Mouse (Mus musculus): ENCODE measurements around the gene Cldn10. TPM values are rescaled to one million over a fixed set of nuclear protein-coding genes. Genes with fewer than 3 reads are reported as not detected.

Gene Cldn10
- polyA plus RNA-seq, 1 experiment from 2014 or later: 60.4 TPM

GRCm38 (mm10) chr14:118874126-118874525, 86.4 kb downstream of the Cldn10 start:
- no peak overlapping the region for H3K4me2 ChIP-seq (ENCODE audit: low read depth, low read length)
- no peak overlapping the region for H3K9ac ChIP-seq (ENCODE audit: low read length)
- no peaks in the 10 kb centered on the region for H3K36me3 ChIP-seq (ENCODE audit: control insufficient read depth, insufficient read depth, low read length)
- ATAC-seq (ENCODE audit: insufficient read depth, low FRiP score): no peak
- no peak overlapping the region for H3K27ac ChIP-seq (ENCODE audit: low read length)
- H3K4me3 ChIP-seq (replicated peaks; ENCODE audit: low read length): no peak overlapping the region
- H3K4me1 ChIP-seq (ENCODE audit: control insufficient read depth, insufficient read depth, low read length): no peaks in the 10 kb centered on the region
- no peaks in the 10 kb centered on the region for H3K27me3 ChIP-seq (ENCODE audit: control insufficient read depth, insufficient read depth, low read length)
- H3K9me3 ChIP-seq (replicated peaks; ENCODE audit: control insufficient read depth, low read length): no peaks in the 10 kb centered on the region
- WGBS: 86% methylated on average over 4 of the region's 4 CpGs

- no peak for ATAC-seq (ENCODE audit: insufficient read depth, low FRiP score)
- WGBS: 70% methylated on average over 10 of the region's 10 CpGs
- H3K9me3 ChIP-seq (replicated peaks; ENCODE audit: control insufficient read depth, low read length): no peaks in the 10 kb centered on the region
- no peaks in the 10 kb centered on the region for H3K4me1 ChIP-seq (ENCODE audit: control insufficient read depth, insufficient read depth, low read length)
- no peak overlapping the region for H3K4me2 ChIP-seq (ENCODE audit: low read depth, low read length)
- no peaks in the 10 kb centered on the region for H3K36me3 ChIP-seq (ENCODE audit: control insufficient read depth, insufficient read depth, low read length)
- H3K27ac ChIP-seq (ENCODE audit: low read length): no peak overlapping the region
- no peak overlapping the region for H3K4me3 ChIP-seq (replicated peaks; ENCODE audit: low read length)
- H3K27me3 ChIP-seq (ENCODE audit: control insufficient read depth, insufficient read depth, low read length): no peaks in the 10 kb centered on the region
- no peak overlapping the region for H3K9ac ChIP-seq (ENCODE audit: low read length)
Measured at GRCm38 (mm10) chr14:118874786-118875415, 87.2 kb downstream of the Cldn10 start.

GRCm38 (mm10) chr14:118878346-118878910, 90.7 kb downstream of the Cldn10 start:
- no peak for ATAC-seq (ENCODE audit: insufficient read depth, low FRiP score)

GRCm38 (mm10) chr14:118880696-118881095, 93.0 kb downstream of the Cldn10 start:
- H3K9ac ChIP-seq (ENCODE audit: low read length): no peak overlapping the region
- no peak for ATAC-seq (ENCODE audit: insufficient read depth, low FRiP score)
- H3K9me3 ChIP-seq (replicated peaks; ENCODE audit: control insufficient read depth, low read length): no peaks in the 10 kb centered on the region
- H3K36me3 ChIP-seq (ENCODE audit: control insufficient read depth, insufficient read depth, low read length): no peaks in the 10 kb centered on the region; the same call in 1 of the 2 replicates
- H3K4me3 ChIP-seq (replicated peaks; ENCODE audit: low read length): no peak overlapping the region
- no peak overlapping the region for H3K27ac ChIP-seq (ENCODE audit: low read length)
- no peak overlapping the region for H3K4me2 ChIP-seq (ENCODE audit: low read depth, low read length)
- H3K4me1 ChIP-seq (ENCODE audit: control insufficient read depth, insufficient read depth, low read length): no peaks in the 10 kb centered on the region
- no peaks in the 10 kb centered on the region for H3K27me3 ChIP-seq (ENCODE audit: control insufficient read depth, insufficient read depth, low read length)
- WGBS: 63% methylated on average over 10 of the region's 10 CpGs

More at GRCm38 (mm10) chr14:118878346-118878910, 90.7 kb downstream of the Cldn10 start:
- Histone ChIP-seq H3K4me3 (replicated peaks; ENCODE audit: low read length) (no peak overlapping the region), H3K27ac (ENCODE audit: low read length) (no peak overlapping the region), H3K36me3 (ENCODE audit: control insufficient read depth, insufficient read depth, low read length) (no peaks in the 10 kb centered on the region; the same call in 1 of the 2 replicates), H3K9ac (ENCODE audit: low read length) (no peak overlapping the region), H3K9me3 (replicated peaks; ENCODE audit: control insufficient read depth, low read length) (no peaks in the 10 kb centered on the region), H3K4me2 (ENCODE audit: low read depth, low read length) (no peak overlapping the region), H3K27me3 (ENCODE audit: control insufficient read depth, insufficient read depth, low read length) (no peaks in the 10 kb centered on the region), H3K4me1 (ENCODE audit: control insufficient read depth, insufficient read depth, low read length) (no peaks in the 10 kb centered on the region)
- 74% methylated on average over 11 of the region's 11 CpGs for WGBS

GRCm38 (mm10) chr14:118883344-118884249, 95.9 kb downstream of the Cldn10 start:
- Histone ChIP-seq H3K9me3 (replicated peaks; ENCODE audit: control insufficient read depth, low read length) (no peaks in the 10 kb centered on the region), H3K4me1 (ENCODE audit: control insufficient read depth, insufficient read depth, low read length) (no peaks in the 10 kb centered on the region), H3K27me3 (ENCODE audit: control insufficient read depth, insufficient read depth, low read length) (no peaks in the 10 kb centered on the region), H3K4me2 (ENCODE audit: low read depth, low read length) (no peak overlapping the region), H3K9ac (ENCODE audit: low read length) (no peak overlapping the region), H3K36me3 (ENCODE audit: control insufficient read depth, insufficient read depth, low read length) (peaks cover 3% of the 10 kb centered on the region; the same call in 1 of the 2 replicates), H3K4me3 (replicated peaks; ENCODE audit: low read length) (no peak overlapping the region), H3K27ac (ENCODE audit: low read length) (peak overlapping the region; percentile 17; the same call in 1 of the 2 replicates)
- WGBS: 75% methylated on average over 18 of the region's 18 CpGs
- no peak for ATAC-seq (ENCODE audit: insufficient read depth, low FRiP score)

DNA sequence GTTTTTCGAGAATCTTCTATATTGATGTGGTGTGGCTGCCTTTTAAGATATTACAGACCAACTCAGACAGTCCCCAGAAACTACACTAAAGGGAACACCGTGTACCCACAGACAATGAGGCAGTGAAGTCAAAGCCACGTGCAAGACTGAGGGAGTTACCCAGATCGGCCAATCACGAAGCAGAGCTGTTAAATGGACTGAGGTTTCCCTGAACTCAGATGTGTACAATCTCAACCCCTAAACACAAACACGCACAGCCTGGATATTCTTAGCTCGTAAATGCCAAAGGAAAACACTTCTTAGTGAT, 96.5 kb downstream of the Cldn10 start:
- H3K27me3 ChIP-seq (ENCODE audit: control insufficient read depth, insufficient read depth, low read length): no peaks in the 10 kb centered on the region
- no peak overlapping the region for H3K4me3 ChIP-seq (replicated peaks; ENCODE audit: low read length)
- H3K4me2 ChIP-seq (ENCODE audit: low read depth, low read length): no peak overlapping the region
- no peak overlapping the region for H3K9ac ChIP-seq (ENCODE audit: low read length)
- no peak overlapping the region for H3K27ac ChIP-seq (ENCODE audit: low read length)
- no peaks in the 10 kb centered on the region for H3K4me1 ChIP-seq (ENCODE audit: control insufficient read depth, insufficient read depth, low read length)
- H3K9me3 ChIP-seq (replicated peaks; ENCODE audit: control insufficient read depth, low read length): no peaks in the 10 kb centered on the region
- peaks cover 8% of the 10 kb centered on the region; the same call in 1 of the 2 replicates for H3K36me3 ChIP-seq (ENCODE audit: control insufficient read depth, insufficient read depth, low read length)
- WGBS: 74% methylated on average over 7 of the region's 7 CpGs
- no peak for ATAC-seq (ENCODE audit: insufficient read depth, low FRiP score)

GRCm38 (mm10) chr14:118890101-118890500, 102.4 kb downstream of the Cldn10 start:
- Histone ChIP-seq H3K9ac (ENCODE audit: low read length) (no peak overlapping the region), H3K9me3 (replicated peaks; ENCODE audit: control insufficient read depth, low read length) (no peaks in the 10 kb centered on the region), H3K27me3 (ENCODE audit: control insufficient read depth, insufficient read depth, low read length) (no peaks in the 10 kb centered on the region), H3K27ac (ENCODE audit: low read length) (no peak overlapping the region), H3K4me2 (ENCODE audit: low read depth, low read length) (no peak overlapping the region), H3K4me1 (ENCODE audit: control insufficient read depth, insufficient read depth, low read length) (no peaks in the 10 kb centered on the region), H3K36me3 (ENCODE audit: control insufficient read depth, insufficient read depth, low read length) (peaks cover 8% of the 10 kb centered on the region; the same call in 1 of the 2 replicates), H3K4me3 (replicated peaks; ENCODE audit: low read length) (no peak overlapping the region)
- 91% methylated on average over 4 of the region's 4 CpGs for WGBS
- ATAC-seq (ENCODE audit: insufficient read depth, low FRiP score): no peak

DNA sequence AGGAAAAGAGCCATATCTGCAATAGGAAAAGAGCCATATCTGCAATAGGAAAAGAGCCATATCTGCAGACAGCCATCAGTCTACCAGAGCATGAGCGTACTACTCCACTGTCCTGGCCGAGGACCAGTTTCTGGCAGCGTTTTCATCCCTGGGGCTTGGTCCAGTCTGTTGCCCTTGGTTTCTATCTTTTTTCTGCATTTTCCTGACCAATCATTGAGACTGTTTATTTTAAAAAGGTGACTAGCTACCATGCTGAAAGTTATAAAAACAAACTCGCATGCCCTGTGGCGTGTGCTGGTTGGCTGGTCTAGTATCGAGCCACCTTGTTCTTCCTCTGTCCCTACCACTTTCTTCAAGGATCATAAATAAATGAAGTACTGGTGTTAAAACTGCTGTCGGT, 107.5 kb downstream of the Cldn10 start:
- 87% methylated on average over 7 of the region's 7 CpGs for WGBS
- H3K27me3 ChIP-seq (ENCODE audit: control insufficient read depth, insufficient read depth, low read length): no peaks in the 10 kb centered on the region
- H3K36me3 ChIP-seq (ENCODE audit: control insufficient read depth, insufficient read depth, low read length): no peaks in the 10 kb centered on the region
- no peaks in the 10 kb centered on the region for H3K9me3 ChIP-seq (replicated peaks; ENCODE audit: control insufficient read depth, low read length)
- no peak overlapping the region for H3K4me2 ChIP-seq (ENCODE audit: low read depth, low read length)
- H3K4me1 ChIP-seq (ENCODE audit: control insufficient read depth, insufficient read depth, low read length): no peaks in the 10 kb centered on the region
- no peak overlapping the region for H3K27ac ChIP-seq (ENCODE audit: low read length)
- no peak overlapping the region for H3K9ac ChIP-seq (ENCODE audit: low read length)
- H3K4me3 ChIP-seq (replicated peaks; ENCODE audit: low read length): no peak overlapping the region
- no peak for ATAC-seq (ENCODE audit: insufficient read depth, low FRiP score)

DNA sequence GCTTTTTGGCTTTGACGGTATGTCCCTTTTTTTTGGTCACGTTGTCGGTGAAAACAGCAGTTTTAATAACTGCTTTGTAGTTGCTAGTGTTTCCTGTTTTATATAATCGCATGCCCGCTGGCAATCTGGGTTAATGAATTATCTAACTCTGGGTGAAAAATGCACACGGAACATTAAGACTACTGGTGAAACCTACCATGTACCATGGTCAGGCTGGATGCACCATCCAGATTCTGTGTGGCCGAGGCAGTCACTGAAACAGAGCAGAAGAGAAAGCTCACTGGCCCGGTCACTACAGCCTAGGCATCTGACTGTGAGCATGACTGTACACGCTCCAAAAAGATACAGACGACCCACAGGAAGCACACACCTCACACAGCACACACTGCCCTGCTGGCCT, 107.9 kb downstream of the Cldn10 start:
- no peaks in the 10 kb centered on the region for H3K9me3 ChIP-seq (replicated peaks; ENCODE audit: control insufficient read depth, low read length)
- WGBS: 92% methylated on average over 10 of the region's 10 CpGs
- no peak overlapping the region for H3K4me2 ChIP-seq (ENCODE audit: low read depth, low read length)
- H3K36me3 ChIP-seq (ENCODE audit: control insufficient read depth, insufficient read depth, low read length): no peaks in the 10 kb centered on the region
- ATAC-seq (ENCODE audit: insufficient read depth, low FRiP score): no peak
- H3K27ac ChIP-seq (ENCODE audit: low read length): no peak overlapping the region
- H3K9ac ChIP-seq (ENCODE audit: low read length): no peak overlapping the region
- H3K4me3 ChIP-seq (replicated peaks; ENCODE audit: low read length): no peak overlapping the region
- no peaks in the 10 kb centered on the region for H3K4me1 ChIP-seq (ENCODE audit: control insufficient read depth, insufficient read depth, low read length)
- H3K27me3 ChIP-seq (ENCODE audit: control insufficient read depth, insufficient read depth, low read length): no peaks in the 10 kb centered on the region
